Mouse (Mus musculus): ENCODE data around the gene Tmigd3.

DNA sequence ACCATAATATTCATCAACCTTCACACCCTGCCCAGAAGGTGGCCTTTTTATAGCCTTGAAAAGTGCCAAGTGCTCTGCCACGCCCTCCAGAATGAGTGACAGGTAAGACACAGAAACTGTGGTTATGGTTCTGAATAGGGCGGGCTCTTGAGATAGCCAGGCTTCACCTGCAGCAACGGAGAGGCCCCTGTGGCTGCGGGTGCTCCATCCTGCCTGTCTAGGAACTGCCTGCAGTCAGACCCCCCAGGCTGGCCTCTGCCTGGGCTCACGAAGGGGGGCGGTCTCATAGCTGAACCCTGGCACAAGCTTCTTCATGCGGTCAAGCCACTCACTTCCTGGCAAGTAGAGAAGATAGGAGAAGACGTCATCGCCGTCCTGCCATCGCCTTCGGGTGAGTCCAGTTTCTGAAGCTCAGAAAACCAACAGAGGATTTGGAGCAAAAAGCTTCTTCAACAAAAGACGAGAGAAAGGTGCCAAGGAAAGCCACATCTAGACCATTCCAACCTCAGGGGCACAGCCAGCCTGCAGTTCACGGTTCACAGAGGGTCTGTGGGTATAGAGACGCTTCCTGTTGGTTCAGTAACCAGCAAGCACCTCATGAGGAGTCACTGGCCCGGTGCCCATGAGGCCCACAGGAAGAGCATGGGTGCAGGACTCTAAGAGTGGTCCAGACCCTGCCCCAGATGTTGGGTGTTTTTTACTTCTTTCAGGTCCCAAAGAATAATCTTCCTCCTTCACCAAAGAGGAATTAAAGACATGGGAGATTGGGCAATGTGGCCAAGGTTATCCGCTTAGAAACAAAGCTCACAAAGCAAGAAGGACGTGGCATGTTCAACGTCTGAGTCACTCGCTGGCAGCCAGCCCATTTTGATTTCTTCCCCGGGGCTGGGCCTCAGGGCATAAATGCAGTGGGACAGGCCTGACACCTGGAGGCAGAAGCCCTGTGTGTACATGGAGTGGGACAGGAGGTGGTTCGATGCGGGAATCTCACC, 24.2 kb downstream of the Tmigd3 start:
- no peak; the same call in 1 of the 2 replicates for TF ChIP-seq CTCF (IDR thresholded peaks at IDR 0.05; ENCODE audit: low read depth, low read length)
- no peak for TF ChIP-seq TAL1 (conservative IDR thresholded peaks at IDR 0.05; ENCODE audit: low read depth, low read length)
- no peak for TF ChIP-seq POLR2AphosphoS5 (IDR thresholded peaks at IDR 0.05; ENCODE audit: insufficient replicate concordance, low read depth, low read length)
- no peak for TF ChIP-seq GATA1 (IDR thresholded peaks at IDR 0.05; ENCODE audit: borderline replicate concordance, low read length)

All from G1E (cell line).